34 mouse cellular contexts compared by ENCODE assay signal in the genomic region with DNA sequence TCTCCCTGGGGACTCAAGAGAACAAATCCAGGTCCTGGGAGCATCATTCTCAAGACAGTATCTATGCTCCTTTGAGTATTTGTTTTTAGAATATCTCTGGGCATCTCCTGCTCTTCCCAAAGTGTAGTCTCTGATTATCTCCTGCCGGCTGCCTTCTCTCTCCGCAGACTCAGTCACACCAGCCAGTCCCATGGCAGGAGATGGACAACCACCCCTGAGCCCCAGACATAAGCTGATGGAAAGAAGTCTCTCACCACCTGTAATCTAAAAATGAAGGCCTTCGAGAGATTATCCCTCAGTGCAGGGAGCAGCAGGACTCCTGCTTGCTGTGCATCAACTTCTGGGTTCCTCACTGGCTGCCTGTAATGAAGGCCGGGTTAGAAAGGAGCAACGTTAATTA.
"Had no signal": no experiment of that assay in that cellular context is flagged by ENCODE, and none has a peak within 500 bp of the region (broad histone marks: within the 10 kb centered on the region; RNA-seq: fewer than 3 reads in every experiment).

No protein-coding gene starts in this region.

- H3K27me3 ChIP-seq: heart, embryonic 12.5 days; heart, embryonic 13.5 days; heart, embryonic 15.5 days; hindbrain, embryonic 12.5 days; hindbrain, embryonic 15.5 days; intestine, embryonic 15.5 days had no signal

- H3K9ac ChIP-seq: heart, embryonic 12.5 days; heart, embryonic 13.5 days; heart, embryonic 15.5 days; hindbrain, embryonic 12.5 days; hindbrain, embryonic 13.5 days; hindbrain, embryonic 14.5 days; hindbrain, embryonic 15.5 days; intestine, embryonic 15.5 days; kidney, embryonic 15.5 days had no signal

- ATAC-seq: hindbrain, embryonic 16.5 days; hindbrain, postnatal 0 days; inflammation-experienced regulatory T-cells, adult 6 months; intestine, embryonic 15.5 days; intestine, embryonic 16.5 days; intestine, postnatal 0 days had no signal

- H3K36me3 ChIP-seq: heart, embryonic 12.5 days; heart, embryonic 13.5 days; heart, embryonic 15.5 days; hindbrain, embryonic 10.5 days; hindbrain, embryonic 12.5 days; hindbrain, embryonic 13.5 days; hindbrain, embryonic 15.5 days; intestine, embryonic 15.5 days; kidney, embryonic 15.5 days had no signal

- H3K4me3 ChIP-seq: heart, embryonic 12.5 days; heart, embryonic 13.5 days; heart, embryonic 15.5 days; hindbrain, embryonic 10.5 days; hindbrain, embryonic 12.5 days; hindbrain, embryonic 13.5 days; hindbrain, embryonic 15.5 days; intestine, embryonic 15.5 days; kidney, embryonic 15.5 days; layer of hippocampus, adult 2 months; left cerebral cortex, adult 2 months had no signal

- DNase-seq: heart, postnatal 10 days; heart, postnatal 36 days; heart, postnatal 4 days; kidney, adult 11 months; kidney, adult 18-20 months; kidney, adult 2 months; kidney, adult 8-10 months; kidney, adult 9 months; kidney, postnatal 10 days; kidney, postnatal 14 days; kidney, postnatal 25 days; kidney, postnatal 36 days; kidney, postnatal 4 days; layer of hippocampus, adult 9-11 months; layer of hippocampus, postnatal 36 days had no signal

- H3K27ac ChIP-seq: heart, embryonic 13.5 days; heart, embryonic 15.5 days; hindbrain, embryonic 10.5 days; hindbrain, embryonic 12.5 days; hindbrain, embryonic 13.5 days; hindbrain, embryonic 14.5 days; hindbrain, embryonic 15.5 days; hindbrain, postnatal 0 days; intestine, embryonic 15.5 days; kidney, embryonic 15.5 days; kidney, postnatal 0 days; layer of hippocampus, adult 2 months; left cerebral cortex, adult 2 months had no signal

- H3K4me1 ChIP-seq: heart, embryonic 15.5 days; hindbrain, embryonic 12.5 days; intestine, embryonic 15.5 days had no signal

- H3K9me3 ChIP-seq: heart, embryonic 12.5 days; heart, embryonic 13.5 days; heart, embryonic 15.5 days; hindbrain, embryonic 10.5 days; hindbrain, embryonic 12.5 days; hindbrain, embryonic 13.5 days; hindbrain, embryonic 15.5 days; intestine, embryonic 15.5 days; kidney, embryonic 15.5 days had no signal

- H3K4me2 ChIP-seq: heart, embryonic 11.5 days; heart, embryonic 12.5 days; heart, embryonic 13.5 days; heart, embryonic 15.5 days; hindbrain, embryonic 12.5 days; hindbrain, embryonic 13.5 days; hindbrain, embryonic 14.5 days; hindbrain, embryonic 15.5 days; intestine, embryonic 15.5 days; kidney, embryonic 15.5 days had no signal
